Mouse (Mus musculus) adipocyte (in vitro differentiated cells): ENCODE data around the gene Gm29554.
"Not testable (repeated sequence)": the region's sequence is repeated elsewhere in the genome, so short reads cannot be mapped to it uniquely, and the experiment has no call there.

Source experiments
- DNase-seq: peaks from one replicate; pipeline ENCODE4 v3.0.0-alpha.2; 2016; ENCODE audit warnings: low spot score

The Gm29554 gene

DNA sequence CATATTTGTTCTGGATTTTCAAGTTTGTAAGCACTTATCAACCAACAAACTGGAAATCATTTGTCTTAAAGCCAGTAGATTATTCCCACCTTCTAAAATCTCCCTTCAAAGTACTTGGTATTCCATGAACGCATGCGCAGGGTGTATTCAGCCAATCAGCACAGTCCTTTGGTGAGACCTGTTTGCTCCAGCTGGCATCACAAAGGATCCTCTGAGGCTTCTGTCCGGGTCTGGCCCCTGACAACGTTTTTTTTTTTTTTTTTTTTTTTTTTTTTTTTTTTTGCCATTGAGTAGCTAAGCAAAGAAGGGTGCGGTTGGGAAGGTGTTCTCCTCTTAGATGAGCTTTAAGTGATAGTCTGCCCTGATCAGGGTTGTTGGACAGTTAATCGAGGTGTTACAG, at the start of gene Gm29554:
Gene Gm29554 (plus strand): TSS at position 301 of the 400 bp plus-strand sequence.
- DNase-seq = not testable (repeated sequence)
